Mouse (Mus musculus) stomach, postnatal 0 days (tissue): Measurements from ENCODE around the gene Rgl3.

Experiments used
- CTCF ChIP-seq: IDR thresholded peaks from 2 replicates; pipeline ENCODE4 v1.5.1; 2016; ENCODE audit warnings: antibody characterized with exemption, low read depth, mild to moderate bottlenecking, moderate library complexity
- EP300 ChIP-seq: optimal IDR thresholded peaks from 2 replicates; pipeline ENCODE3; 2016; ENCODE audit warnings: antibody characterized with exemption

GRCm38 (mm10) chr9:21958372-21958771 lies 30.9 kb downstream of the Rgl3 start:
- TF ChIP-seq EP300 (no peak), CTCF (no peak)
